Mouse (Mus musculus) heart, postnatal 0 days (tissue): ENCODE data around the gene Ubqln4.

Experiments
- CTCF ChIP-seq: IDR thresholded peaks from 2 replicates; pipeline ENCODE4 v1.5.1; 2016; ENCODE audit warnings: antibody characterized with exemption, control low read depth, low read depth
- EP300 ChIP-seq: IDR thresholded peaks from 2 replicates; pipeline ENCODE4 v1.6.1; 2016; ENCODE audit warnings: antibody characterized with exemption, low read depth

DNA sequence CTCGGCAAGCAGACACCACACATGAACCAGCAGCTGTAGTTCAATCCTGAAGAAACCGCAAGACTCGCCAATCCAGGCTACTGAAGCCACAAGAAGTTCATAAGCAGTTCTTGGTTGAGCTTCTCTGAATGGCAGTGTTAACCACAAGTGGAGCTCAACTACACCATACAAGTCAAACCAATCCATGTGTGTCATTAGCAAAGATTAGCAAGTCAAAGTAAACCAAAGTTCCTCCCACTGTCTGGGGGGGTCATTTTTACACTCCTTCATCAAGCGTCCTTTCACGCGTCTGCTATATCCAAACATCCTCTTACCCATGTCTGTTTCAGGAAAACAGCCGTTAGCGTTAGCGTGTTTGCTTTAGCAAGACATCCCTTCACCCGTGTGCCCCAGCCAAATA is 16.8 kb downstream of the Ubqln4 start:
- TF ChIP-seq CTCF (no peak), EP300 (no peak)
